Mouse (Mus musculus): ENCODE results near the gene Rgs7. TPM values are rescaled to one million over a fixed set of nuclear protein-coding genes. Genes with fewer than 3 reads are reported as not detected.
A peak's percentile ranks its signal among the peaks of the same experiment; 100 is the strongest.

The Rgs7 gene
- polyA plus RNA-seq, 1 experiment from 2014 or later = 44.9 TPM

- Histone ChIP-seq H3K9ac (ENCODE audit: low read depth, low read length) (no peak overlapping the region), H3K9me3 (replicated peaks; ENCODE audit: control insufficient read depth, low read length, poor library complexity, severe bottlenecking) (no peaks in the 10 kb centered on the region), H3K27me3 (ENCODE audit: control insufficient read depth, insufficient read depth, low read depth, low read length) (no peaks in the 10 kb centered on the region), H3K4me3 (ENCODE audit: low read depth, low read length) (no peak overlapping the region), H3K27ac (ENCODE audit: low read length) (no peak overlapping the region), H3K36me3 (ENCODE audit: control insufficient read depth, insufficient read depth, low read length) (no peaks in the 10 kb centered on the region), H3K4me2 (ENCODE audit: low read length) (no peak overlapping the region), H3K4me1 (ENCODE audit: control insufficient read depth, insufficient read depth, low read length) (no peaks in the 10 kb centered on the region)
- ATAC-seq = no peak
- 59% methylated on average over 3 of the region's 3 CpGs for WGBS
Measured at GRCm38 (mm10) chr1:175300404-175300803, 191.9 kb downstream of the Rgs7 start.

DNA sequence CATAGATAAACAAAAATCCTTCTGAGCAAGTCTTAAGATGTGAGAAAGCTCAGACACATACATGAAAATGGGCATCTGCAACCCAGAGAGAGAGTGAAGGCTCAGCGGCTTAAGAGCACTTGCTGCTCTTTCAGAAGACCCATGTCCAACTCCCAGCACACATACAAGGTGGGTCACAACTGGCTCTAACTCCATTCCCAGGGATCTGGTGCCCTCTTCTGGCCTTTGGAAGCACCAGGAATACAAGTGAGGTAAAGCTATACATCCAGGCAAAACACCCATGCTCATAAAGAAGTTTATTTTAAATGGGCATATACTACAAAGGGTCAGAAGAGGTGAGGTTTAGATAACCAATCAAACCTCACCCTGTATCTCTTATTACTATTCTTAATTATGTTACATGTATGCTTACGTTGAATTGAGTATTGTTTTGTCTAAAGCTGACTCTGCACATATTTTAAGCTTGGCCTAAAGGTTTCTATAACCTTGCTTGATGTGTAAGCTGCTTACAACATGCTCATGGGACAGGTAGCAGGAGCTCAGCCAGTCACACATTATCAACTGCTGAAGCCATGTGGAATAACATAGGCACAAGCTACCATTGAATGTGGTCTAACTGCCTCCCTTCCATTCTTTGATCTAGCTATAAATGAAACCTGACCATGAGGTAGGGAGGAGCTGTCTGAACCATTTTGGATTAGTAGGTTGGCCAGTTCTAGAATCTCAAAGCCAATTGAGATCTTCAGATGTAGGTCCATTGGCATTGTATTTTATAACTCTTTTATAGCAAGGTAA lies 192.5 kb downstream of the Rgs7 start:
- no peaks in the 10 kb centered on the region for H3K27me3 ChIP-seq (ENCODE audit: control insufficient read depth, insufficient read depth, low read depth, low read length)
- H3K27ac ChIP-seq (ENCODE audit: low read length) = no peak overlapping the region
- no peak overlapping the region for H3K4me2 ChIP-seq (ENCODE audit: low read length)
- WGBS = 93% methylated on average over 2 of the region's 2 CpGs
- ATAC-seq = no peak
- H3K36me3 ChIP-seq (ENCODE audit: control insufficient read depth, insufficient read depth, low read length) = no peaks in the 10 kb centered on the region
- H3K4me1 ChIP-seq (ENCODE audit: control insufficient read depth, insufficient read depth, low read length) = no peaks in the 10 kb centered on the region
- H3K4me3 ChIP-seq (ENCODE audit: low read depth, low read length) = no peak overlapping the region
- H3K9ac ChIP-seq (ENCODE audit: low read depth, low read length) = no peak overlapping the region
- H3K9me3 ChIP-seq (replicated peaks; ENCODE audit: control insufficient read depth, low read length, poor library complexity, severe bottlenecking) = no peaks in the 10 kb centered on the region

GRCm38 (mm10) chr1:175296906-175297305 lies 195.4 kb downstream of the Rgs7 start:
- H3K27me3 ChIP-seq (ENCODE audit: control insufficient read depth, insufficient read depth, low read depth, low read length) = no peaks in the 10 kb centered on the region
- H3K9me3 ChIP-seq (replicated peaks; ENCODE audit: control insufficient read depth, low read length, poor library complexity, severe bottlenecking) = no peaks in the 10 kb centered on the region
- no peak overlapping the region for H3K27ac ChIP-seq (ENCODE audit: low read length)
- no peak overlapping the region for H3K9ac ChIP-seq (ENCODE audit: low read depth, low read length)
- whole genome bisulfite sequencing = 97% methylated on average over 1 of the region's 1 CpGs
- H3K4me1 ChIP-seq (ENCODE audit: control insufficient read depth, insufficient read depth, low read length) = no peaks in the 10 kb centered on the region
- H3K4me3 ChIP-seq (ENCODE audit: low read depth, low read length) = no peak overlapping the region
- H3K4me2 ChIP-seq (ENCODE audit: low read length) = no peak overlapping the region
- H3K36me3 ChIP-seq (ENCODE audit: control insufficient read depth, insufficient read depth, low read length) = no peaks in the 10 kb centered on the region
- ATAC-seq = no peak

- H3K9me3 ChIP-seq (replicated peaks; ENCODE audit: control insufficient read depth, low read length, poor library complexity, severe bottlenecking) = no peaks in the 10 kb centered on the region
Measured at GRCm38 (mm10) chr1:175290072-175290471, 202.2 kb downstream of the Rgs7 start.

GRCm38 (mm10) chr1:175262341-175262740 lies 230.0 kb downstream of the Rgs7 start:
- Histone ChIP-seq H3K27ac (ENCODE audit: low read length) (no peak overlapping the region), H3K9me3 (replicated peaks; ENCODE audit: control insufficient read depth, low read length, poor library complexity, severe bottlenecking) (no peaks in the 10 kb centered on the region), H3K4me1 (ENCODE audit: control insufficient read depth, insufficient read depth, low read length) (peaks cover 5% of the 10 kb centered on the region; the same call in 1 of the 2 replicates), H3K4me3 (ENCODE audit: low read depth, low read length) (no peak overlapping the region), H3K36me3 (ENCODE audit: control insufficient read depth, insufficient read depth, low read length) (no peaks in the 10 kb centered on the region), H3K9ac (ENCODE audit: low read depth, low read length) (no peak overlapping the region), H3K27me3 (ENCODE audit: control insufficient read depth, insufficient read depth, low read depth, low read length) (no peaks in the 10 kb centered on the region), H3K4me2 (ENCODE audit: low read length) (no peak overlapping the region)
- ATAC-seq = peak; percentile 51; the same call in 1 of the 2 replicates

More at GRCm38 (mm10) chr1:175290072-175290471, 202.2 kb downstream of the Rgs7 start:
- Histone ChIP-seq H3K4me1 (ENCODE audit: control insufficient read depth, insufficient read depth, low read length) (no peaks in the 10 kb centered on the region), H3K36me3 (ENCODE audit: control insufficient read depth, insufficient read depth, low read length) (no peaks in the 10 kb centered on the region), H3K9ac (ENCODE audit: low read depth, low read length) (no peak overlapping the region), H3K4me3 (ENCODE audit: low read depth, low read length) (no peak overlapping the region), H3K27me3 (ENCODE audit: control insufficient read depth, insufficient read depth, low read depth, low read length) (no peaks in the 10 kb centered on the region), H3K27ac (ENCODE audit: low read length) (no peak overlapping the region), H3K4me2 (ENCODE audit: low read length) (no peak overlapping the region)
- no peak for ATAC-seq
- 95% methylated on average over 1 of the region's 1 CpGs for WGBS

GRCm38 (mm10) chr1:175259374-175259773 lies 232.9 kb downstream of the Rgs7 start:
- 62% methylated on average over 1 of the region's 1 CpGs for WGBS
- no peaks in the 10 kb centered on the region for H3K27me3 ChIP-seq (ENCODE audit: control insufficient read depth, insufficient read depth, low read depth, low read length)
- no peaks in the 10 kb centered on the region for H3K36me3 ChIP-seq (ENCODE audit: control insufficient read depth, insufficient read depth, low read length)
- H3K4me3 ChIP-seq (ENCODE audit: low read depth, low read length) = no peak overlapping the region
- H3K27ac ChIP-seq (ENCODE audit: low read length) = no peak overlapping the region
- H3K4me1 ChIP-seq (ENCODE audit: control insufficient read depth, insufficient read depth, low read length) = peaks cover 14% of the 10 kb centered on the region; the same call in 1 of the 2 replicates
- no peaks in the 10 kb centered on the region for H3K9me3 ChIP-seq (replicated peaks; ENCODE audit: control insufficient read depth, low read length, poor library complexity, severe bottlenecking)
- H3K4me2 ChIP-seq (ENCODE audit: low read length) = no peak overlapping the region
- no peak for ATAC-seq
- H3K9ac ChIP-seq (ENCODE audit: low read depth, low read length) = no peak overlapping the region

DNA sequence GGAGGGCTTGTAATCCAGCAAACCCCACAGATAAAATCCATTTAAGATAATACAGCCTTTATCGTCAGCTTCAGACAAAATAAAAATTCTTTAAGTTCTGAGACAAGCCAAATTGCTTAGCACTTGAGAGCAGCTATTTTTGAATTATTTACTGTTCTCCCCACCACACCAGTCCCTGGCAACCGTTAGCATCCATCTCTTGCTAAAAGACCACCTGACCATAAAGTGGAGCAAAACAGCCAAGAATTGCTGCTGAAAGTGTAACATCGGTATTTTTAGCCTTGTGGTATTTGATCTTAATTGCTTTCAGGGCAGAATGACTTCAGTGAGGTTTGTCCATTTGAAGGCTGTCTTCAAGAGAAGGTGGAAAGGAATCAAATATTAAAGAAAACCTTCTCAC lies 237.1 kb downstream of the Rgs7 start:
- no peak overlapping the region for H3K4me3 ChIP-seq (ENCODE audit: low read depth, low read length)
- H3K27ac ChIP-seq (ENCODE audit: low read length) = peak overlapping the region; percentile 24; the same call in 1 of the 2 replicates
- ATAC-seq = no peak
- H3K36me3 ChIP-seq (ENCODE audit: control insufficient read depth, insufficient read depth, low read length) = no peaks in the 10 kb centered on the region
- H3K9me3 ChIP-seq (replicated peaks; ENCODE audit: control insufficient read depth, low read length, poor library complexity, severe bottlenecking) = no peaks in the 10 kb centered on the region
- H3K4me2 ChIP-seq (ENCODE audit: low read length) = no peak overlapping the region
- 54% methylated on average over 3 of the region's 3 CpGs for WGBS
- no peaks in the 10 kb centered on the region for H3K27me3 ChIP-seq (ENCODE audit: control insufficient read depth, insufficient read depth, low read depth, low read length)
- no peak overlapping the region for H3K9ac ChIP-seq (ENCODE audit: low read depth, low read length)
- H3K4me1 ChIP-seq (ENCODE audit: control insufficient read depth, insufficient read depth, low read length) = peaks cover 9% of the 10 kb centered on the region; the same call in 1 of the 2 replicates

DNA sequence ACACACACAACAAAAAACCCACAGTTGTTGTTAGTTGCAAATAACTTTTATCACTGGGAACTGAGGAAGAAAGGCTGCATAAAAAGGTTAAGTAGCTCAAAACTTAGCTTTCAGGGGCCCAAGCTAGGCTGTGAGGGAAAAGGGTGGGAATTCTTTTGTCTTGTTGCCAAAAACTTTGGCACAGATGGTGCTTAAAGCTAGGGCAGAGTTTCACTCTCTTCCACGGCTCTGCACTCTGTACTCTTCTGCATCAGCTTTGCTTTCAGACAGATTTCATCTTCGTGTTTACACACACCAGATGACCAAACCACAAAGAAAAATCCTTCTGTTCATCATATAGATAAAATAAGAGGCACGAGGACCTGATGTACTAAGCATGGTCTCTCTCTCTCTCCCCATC lies 237.6 kb downstream of the Rgs7 start:
- no peak overlapping the region for H3K9ac ChIP-seq (ENCODE audit: low read depth, low read length)
- H3K4me2 ChIP-seq (ENCODE audit: low read length) = no peak overlapping the region
- peaks cover 9% of the 10 kb centered on the region; the same call in 1 of the 2 replicates for H3K4me1 ChIP-seq (ENCODE audit: control insufficient read depth, insufficient read depth, low read length)
- peak overlapping the region; percentile 24; the same call in 1 of the 2 replicates for H3K27ac ChIP-seq (ENCODE audit: low read length)
- no peaks in the 10 kb centered on the region for H3K36me3 ChIP-seq (ENCODE audit: control insufficient read depth, insufficient read depth, low read length)
- ATAC-seq = no peak
- H3K9me3 ChIP-seq (replicated peaks; ENCODE audit: control insufficient read depth, low read length, poor library complexity, severe bottlenecking) = no peaks in the 10 kb centered on the region
- H3K27me3 ChIP-seq (ENCODE audit: control insufficient read depth, insufficient read depth, low read depth, low read length) = no peaks in the 10 kb centered on the region
- WGBS = 45% methylated on average over 3 of the region's 3 CpGs
- H3K4me3 ChIP-seq (ENCODE audit: low read depth, low read length) = no peak overlapping the region

- H3K36me3 ChIP-seq (ENCODE audit: control insufficient read depth, insufficient read depth, low read length) = no peaks in the 10 kb centered on the region
- no peaks in the 10 kb centered on the region for H3K27me3 ChIP-seq (ENCODE audit: control insufficient read depth, insufficient read depth, low read depth, low read length)
- H3K27ac ChIP-seq (ENCODE audit: low read length) = no peak overlapping the region
- H3K9ac ChIP-seq (ENCODE audit: low read depth, low read length) = no peak overlapping the region
- no peak overlapping the region for H3K4me3 ChIP-seq (ENCODE audit: low read depth, low read length)
- H3K4me1 ChIP-seq (ENCODE audit: control insufficient read depth, insufficient read depth, low read length) = no peaks in the 10 kb centered on the region
- ATAC-seq = no peak
- H3K9me3 ChIP-seq (replicated peaks; ENCODE audit: control insufficient read depth, low read length, poor library complexity, severe bottlenecking) = no peaks in the 10 kb centered on the region
- 75% methylated on average over 5 of the region's 5 CpGs for WGBS
- H3K4me2 ChIP-seq (ENCODE audit: low read length) = no peak overlapping the region
Measured at GRCm38 (mm10) chr1:175242135-175242534, 250.2 kb downstream of the Rgs7 start.

Measured in midbrain, embryonic 16.5 days (tissue).